Mouse (Mus musculus) neural tube, embryonic 12.5 days (tissue): ENCODE results near the gene Asna1. TPM values are rescaled to one million over a fixed set of nuclear protein-coding genes. Genes with fewer than 3 reads are reported as not detected.

Source experiments
- ATAC-seq: fragments of 200-750 bp; cut with Nextera tagmentation; 2 replicates; pipeline ENCODE4 v1.8.0; 2017; ENCODE audit warnings: low read depth, mild to moderate bottlenecking, moderate TSS enrichment, moderate library complexity; ENCODE audit not compliant: low FRiP score
- H3K27ac ChIP-seq: fragments of 300-500 bp; sonication (generic); 2 replicates; pipeline ENCODE4 v1.5.1; 2016
- H3K27me3 ChIP-seq: fragments of 300-500 bp; sonication (generic); replicated peaks from 2 replicates; pipeline ENCODE4 v1.6.1; 2016; ENCODE audit warnings: mild to moderate bottlenecking
- H3K36me3 ChIP-seq: fragments of 300-500 bp; sonication (generic); 2 replicates; pipeline ENCODE4 v1.6.1; 2016; ENCODE audit warnings: mild to moderate bottlenecking
- H3K4me1 ChIP-seq: fragments of 300-500 bp; sonication (generic); 2 replicates; pipeline ENCODE4 v1.6.1; 2016
- H3K4me2 ChIP-seq: fragments of 300-500 bp; sonication (generic); replicated peaks from 2 replicates; pipeline ENCODE4 v1.6.1; 2016; ENCODE audit warnings: mild to moderate bottlenecking
- H3K4me3 ChIP-seq: fragments of 300-500 bp; sonication (generic); 2 replicates; pipeline ENCODE4 v1.5.1; 2016
- H3K9ac ChIP-seq: fragments of 300-500 bp; sonication (generic); 2 replicates; pipeline ENCODE4 v1.6.1; 2016; ENCODE audit warnings: mild to moderate bottlenecking
- H3K9me3 ChIP-seq: fragments of 300-500 bp; sonication (generic); 2 replicates; pipeline ENCODE4 v1.6.1; 2016; ENCODE audit warnings: mild to moderate bottlenecking
- WGBS: fragments of 180-500 bp; shearing (Covaris S2); methylation state at CpG from one replicate; pipeline ENCODE4 v1.1.7; 2016; 5-methylcytosine and 5-hydroxymethylcytosine counted together
- polyA plus RNA-seq: library from polyadenylated mRNA; unstranded; fragments of >200 nt; fragmentation: Nextera tagmentation; extraction: Ambion mirVana; gene quantifications from 2 replicates; pipeline ENCODE4 v1.2.1, GENCODE M21; 2016

Gene Asna1
- polyA plus RNA-seq, 1 experiment from 2014 or later = 144 TPM

- Histone ChIP-seq H3K27me3 (peaks cover 37% of the 10 kb centered on the region), H3K4me3 (peak overlapping the region; percentile 43; the same call in 1 of the 2 replicates)
Measured at GRCm38 (mm10) chr8:84986379-84986945, 38.6 kb downstream of the Asna1 start.

DNA sequence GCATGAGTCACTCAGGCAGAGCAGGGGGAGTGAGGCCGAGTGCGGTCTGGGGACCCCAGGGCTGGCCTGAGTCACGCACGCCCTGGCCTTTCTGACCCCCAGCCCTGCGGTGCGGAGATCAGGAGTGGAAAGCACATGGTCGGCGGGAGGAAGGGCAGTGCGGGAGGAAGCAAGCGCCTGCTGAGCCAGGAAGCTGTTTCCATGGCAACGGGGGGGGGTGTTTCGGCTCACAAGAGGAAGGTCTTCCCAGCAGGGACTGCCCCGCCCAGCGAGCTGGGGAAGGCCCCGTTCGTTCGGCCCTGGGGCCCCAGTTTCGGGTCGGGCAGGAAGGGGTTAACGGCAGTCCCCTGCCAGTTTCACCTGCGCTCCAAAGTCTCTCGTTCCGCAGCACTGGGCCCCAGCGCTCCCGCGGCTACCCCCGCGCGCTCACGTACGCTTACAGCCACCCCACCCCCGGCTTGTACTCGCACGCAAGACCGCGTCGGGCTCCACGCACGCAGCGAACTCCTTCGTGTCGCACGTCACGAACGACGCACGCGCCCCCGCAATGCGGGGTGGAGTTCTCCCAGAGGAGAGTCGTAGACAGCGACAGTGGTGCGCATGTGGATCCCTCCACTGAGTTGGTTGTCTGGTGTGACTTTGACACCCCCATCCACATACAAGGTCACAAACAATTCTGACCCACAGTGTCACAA is 39.2 kb downstream of the Asna1 start:
- H3K4me3 ChIP-seq = peak overlapping the region; percentile 43
- H3K4me2 ChIP-seq = peak overlapping the region; percentile 99
- under 1% methylated on average over 53 of the region's 53 CpGs for WGBS
- peaks cover 27% of the 10 kb centered on the region for H3K4me1 ChIP-seq
- no peak overlapping the region for H3K27ac ChIP-seq
- ATAC-seq = peak; percentile 3; the same call in 1 of the 2 replicates
- no peaks in the 10 kb centered on the region for H3K36me3 ChIP-seq
- H3K27me3 ChIP-seq = peaks cover 42% of the 10 kb centered on the region
- H3K9me3 ChIP-seq = no peaks in the 10 kb centered on the region
- H3K9ac ChIP-seq = peak overlapping the region; percentile 57

More at GRCm38 (mm10) chr8:84986379-84986945, 38.6 kb downstream of the Asna1 start:
- no peak for ATAC-seq
- Histone ChIP-seq H3K27ac (no peak overlapping the region), H3K4me2 (peak overlapping the region; percentile 99), H3K4me1 (peaks cover 26% of the 10 kb centered on the region), H3K36me3 (no peaks in the 10 kb centered on the region), H3K9me3 (no peaks in the 10 kb centered on the region), H3K9ac (no peak overlapping the region; the same call in 1 of the 2 replicates)
- 41% methylated on average over 8 of the region's 8 CpGs for WGBS

GRCm38 (mm10) chr8:84985049-84985683 is 39.9 kb downstream of the Asna1 start:
- WGBS = under 1% methylated on average over 23 of the region's 23 CpGs
- peak overlapping the region; percentile 99 for H3K4me2 ChIP-seq
- peak overlapping the region; percentile 57 for H3K9ac ChIP-seq
- H3K27ac ChIP-seq = no peak overlapping the region
- H3K36me3 ChIP-seq = no peaks in the 10 kb centered on the region
- H3K27me3 ChIP-seq = peaks cover 43% of the 10 kb centered on the region
- no peak for ATAC-seq
- no peaks in the 10 kb centered on the region for H3K9me3 ChIP-seq
- peaks cover 29% of the 10 kb centered on the region for H3K4me1 ChIP-seq
- peak overlapping the region; percentile 43 for H3K4me3 ChIP-seq

DNA sequence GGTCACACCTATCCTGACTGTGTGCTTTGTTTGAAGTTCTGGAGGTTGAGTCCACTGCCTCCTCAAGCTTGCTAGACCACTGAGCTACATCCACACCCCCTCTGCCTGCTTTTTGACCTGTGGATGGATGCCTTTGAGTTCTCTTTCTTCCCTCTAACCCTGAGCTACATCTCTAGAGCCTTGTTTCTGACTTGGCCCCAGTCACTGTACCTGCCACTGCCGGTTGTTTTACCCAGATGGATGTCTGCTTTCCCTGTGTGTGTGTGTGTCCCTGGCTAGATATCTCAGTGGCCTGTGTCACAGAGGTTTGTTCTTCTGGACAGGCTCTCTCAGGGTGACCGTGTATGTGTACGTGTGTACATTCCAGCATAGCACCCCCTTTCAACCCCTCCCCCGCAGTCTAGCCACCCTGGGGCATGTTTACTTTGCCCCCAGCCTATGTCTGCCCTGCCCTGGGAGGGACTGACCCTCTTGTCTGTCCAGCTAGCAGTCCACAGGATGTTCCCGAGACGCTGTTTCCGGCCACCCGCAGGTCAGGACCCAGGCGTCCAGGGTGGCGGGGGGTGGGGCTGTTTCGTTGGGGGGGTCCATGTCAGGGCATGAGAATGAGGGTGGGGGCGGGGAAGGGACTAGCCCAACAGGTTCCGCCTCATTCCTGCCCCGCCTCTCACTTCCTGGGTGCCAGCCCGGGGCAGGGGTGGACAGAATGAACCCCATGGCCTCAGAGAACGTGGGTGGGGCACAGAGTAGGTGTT is 40.6 kb downstream of the Asna1 start:
- no peak overlapping the region for H3K27ac ChIP-seq
- H3K27me3 ChIP-seq = peaks cover 47% of the 10 kb centered on the region
- H3K4me1 ChIP-seq = peaks cover 36% of the 10 kb centered on the region
- 12% methylated on average over 16 of the region's 16 CpGs for WGBS
- H3K4me3 ChIP-seq = no peak overlapping the region
- peak overlapping the region; percentile 99 for H3K4me2 ChIP-seq
- no peak overlapping the region for H3K9ac ChIP-seq
- no peaks in the 10 kb centered on the region for H3K9me3 ChIP-seq
- ATAC-seq = no peak
- H3K36me3 ChIP-seq = no peaks in the 10 kb centered on the region

- ATAC-seq = no peak
- WGBS = 62% methylated on average over 3 of the region's 3 CpGs
- H3K36me3 ChIP-seq = no peaks in the 10 kb centered on the region
- no peak overlapping the region for H3K27ac ChIP-seq
- peaks cover 53% of the 10 kb centered on the region for H3K4me1 ChIP-seq
- H3K4me2 ChIP-seq = 0 out of 2 replicates have a peak overlapping the region, but pooled peaks have one; percentile 3
- no peak overlapping the region for H3K9ac ChIP-seq
- H3K4me3 ChIP-seq = no peak overlapping the region
- H3K9me3 ChIP-seq = no peaks in the 10 kb centered on the region
- H3K27me3 ChIP-seq = peaks cover 55% of the 10 kb centered on the region
Measured at GRCm38 (mm10) chr8:84982499-84983011, 42.5 kb downstream of the Asna1 start.

DNA sequence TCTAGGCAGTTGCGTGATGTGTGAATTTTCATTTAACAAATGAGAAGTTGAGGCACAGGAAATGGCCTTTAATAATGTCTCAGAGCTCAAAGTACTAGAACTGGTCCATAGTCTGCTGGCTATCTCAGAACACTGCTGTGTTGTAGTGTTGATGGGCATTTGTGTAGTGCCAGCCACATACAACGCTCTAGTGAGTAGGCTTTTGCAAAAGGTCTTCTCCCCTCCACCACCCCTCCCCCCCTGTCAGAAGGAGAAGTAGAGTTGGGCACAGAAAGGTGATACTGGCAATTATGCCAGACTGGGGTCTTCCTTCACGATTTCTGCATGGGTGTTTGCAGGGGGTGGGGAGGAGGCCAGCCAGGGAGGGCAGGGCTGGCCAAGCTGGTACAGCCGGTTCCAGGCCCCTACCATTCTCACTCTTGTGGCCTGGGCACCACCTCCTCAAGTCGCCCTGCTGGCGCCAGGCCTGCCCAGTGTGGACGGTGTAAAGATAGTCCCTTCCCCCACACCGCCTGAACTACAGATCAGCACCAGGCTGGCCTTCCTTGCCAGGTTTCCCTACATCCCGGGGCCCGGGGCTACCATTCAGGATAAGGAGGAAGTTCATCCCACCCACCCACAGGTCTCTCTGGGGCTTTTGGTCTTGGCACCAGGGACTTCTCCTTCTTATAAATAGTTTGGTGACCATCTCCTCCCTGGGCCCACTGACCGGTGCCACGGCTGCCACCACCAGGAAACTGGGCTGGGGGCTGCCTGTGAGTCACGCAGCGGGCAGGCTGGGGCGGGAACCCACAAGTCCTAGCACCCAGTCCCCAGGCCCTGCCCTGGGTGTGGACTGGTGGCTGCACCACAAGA is 43.2 kb downstream of the Asna1 start:
- Histone ChIP-seq H3K9ac (no peak overlapping the region), H3K4me1 (peaks cover 60% of the 10 kb centered on the region), H3K9me3 (no peaks in the 10 kb centered on the region), H3K36me3 (no peaks in the 10 kb centered on the region), H3K4me3 (no peak overlapping the region), H3K27me3 (peaks cover 59% of the 10 kb centered on the region), H3K27ac (no peak overlapping the region), H3K4me2 (no peak overlapping the region)
- ATAC-seq = no peak
- 86% methylated on average over 15 of the region's 15 CpGs for WGBS

- 37% methylated on average over 11 of the region's 11 CpGs for WGBS
- H3K4me2 ChIP-seq = peak overlapping the region; percentile 98
- ATAC-seq = no peak
- no peak overlapping the region for H3K4me3 ChIP-seq
- no peak overlapping the region for H3K27ac ChIP-seq
- no peaks in the 10 kb centered on the region for H3K36me3 ChIP-seq
- H3K9me3 ChIP-seq = no peaks in the 10 kb centered on the region
- 0 out of 2 replicates have a peak overlapping the region, but pooled peaks have one; percentile 40 for H3K9ac ChIP-seq
- peaks cover 51% of the 10 kb centered on the region for H3K27me3 ChIP-seq
- H3K4me1 ChIP-seq = peaks cover 65% of the 10 kb centered on the region
Measured at GRCm38 (mm10) chr8:84980622-84981358, 44.3 kb downstream of the Asna1 start.

GRCm38 (mm10) chr8:84979599-84980421 is 45.3 kb downstream of the Asna1 start:
- Histone ChIP-seq H3K27me3 (peaks cover 47% of the 10 kb centered on the region), H3K9me3 (no peaks in the 10 kb centered on the region), H3K36me3 (no peaks in the 10 kb centered on the region), H3K4me1 (peaks cover 60% of the 10 kb centered on the region), H3K9ac (peak overlapping the region; percentile 48), H3K4me2 (peak overlapping the region; percentile 98), H3K27ac (no peak overlapping the region), H3K4me3 (peak overlapping the region; percentile 26)
- WGBS = 3% methylated on average over 41 of the region's 42 CpGs
- peak; percentile 6; the same call in 1 of the 2 replicates for ATAC-seq

GRCm38 (mm10) chr8:84978248-84978940 is 46.7 kb downstream of the Asna1 start, which contains the start of gene Junb:
TSS of gene Junb (minus strand) at chr8:84978718.
- peaks cover 56% of the 10 kb centered on the region for H3K4me1 ChIP-seq
- H3K4me2 ChIP-seq = peak within 1 kb of the TSS; percentile 98
- H3K4me3 ChIP-seq = peak within 1 kb of the TSS; percentile 46
- H3K27ac ChIP-seq = no peak within 1 kb of the TSS; the same call in 1 of the 2 replicates
- H3K9me3 ChIP-seq = no peaks in the 10 kb centered on the region
- ATAC-seq = peak; percentile 31
- WGBS = under 1% methylated on average over 63 of the region's 63 CpGs
- peaks cover 44% of the 10 kb centered on the region for H3K27me3 ChIP-seq
- H3K36me3 ChIP-seq = peaks cover 9% of the 10 kb centered on the region
- H3K9ac ChIP-seq = peak within 1 kb of the TSS; percentile 61
